Comparison of ENCODE assay signal across 24 mouse cellular contexts in the genomic region with DNA sequence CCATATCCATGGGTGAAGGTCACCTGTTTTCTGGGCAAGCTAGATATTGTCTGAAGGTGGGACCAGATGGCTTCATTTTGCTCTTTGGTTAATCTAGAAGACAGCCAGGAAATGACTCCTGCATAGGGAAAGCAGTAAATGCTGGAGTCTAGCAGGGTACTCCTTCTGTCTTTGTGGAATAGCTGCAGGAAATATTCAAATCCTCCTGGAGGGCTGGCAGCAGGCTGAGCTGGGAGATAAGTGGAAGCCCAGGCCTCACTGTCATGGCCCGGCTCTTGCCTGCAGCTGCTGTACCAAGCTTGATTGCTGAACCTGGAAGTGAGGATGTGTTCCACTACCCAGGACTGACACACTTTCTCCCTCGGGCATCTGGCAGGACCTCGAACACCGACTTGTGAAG. TPM values are rescaled to one million over a fixed set of nuclear protein-coding genes. Genes with fewer than 3 reads are reported as not detected.
DNase-seq lines count a peak whose midpoint lies in the region; ATAC-seq lines count a peak whose summit lies in the region.
"Had no signal": no experiment of that assay in that cellular context is flagged by ENCODE, and none has a peak within 500 bp of the region (broad histone marks: within the 10 kb centered on the region; RNA-seq: fewer than 3 reads in every experiment).

No protein-coding gene starts in this region.

- no peak overlapping the region for H3K9ac ChIP-seq in heart, embryonic 12.5 days
- H3K9ac ChIP-seq: embryonic facial prominence, embryonic 13.5 days; embryonic facial prominence, embryonic 15.5 days; forebrain, embryonic 12.5 days had no signal

- H3K36me3 ChIP-seq in heart, embryonic 12.5 days = no peaks in the 10 kb centered on the region
- H3K36me3 ChIP-seq: embryonic facial prominence, embryonic 13.5 days; embryonic facial prominence, embryonic 15.5 days; forebrain, embryonic 10.5 days; forebrain, embryonic 12.5 days; G1E had no signal

- no peak overlapping the region for H3K4me2 ChIP-seq in heart, embryonic 12.5 days
- H3K4me2 ChIP-seq: embryonic facial prominence, embryonic 13.5 days; embryonic facial prominence, embryonic 15.5 days; forebrain, embryonic 12.5 days had no signal

- H3K9me3 ChIP-seq in heart, embryonic 12.5 days (replicated peaks) = no peaks in the 10 kb centered on the region
- H3K9me3 ChIP-seq: embryonic facial prominence, embryonic 13.5 days; embryonic facial prominence, embryonic 15.5 days; forebrain, embryonic 10.5 days; forebrain, embryonic 12.5 days had no signal

- no peak for DNase-seq in cerebellum, adult 11-12 months
- DNase-seq in cerebellum, postnatal 14 days = peak; percentile 49 to 54
- DNase-seq in cerebellum, adult 18-20 months = no peak
- peak; percentile 66 for DNase-seq in heart, adult 11 months
- DNase-seq in brain, adult 2 months (ENCODE audit: low read depth, low spot score) = peak; percentile 19
- DNase-seq: adrenal gland, adult 8-10 months; adrenal gland, postnatal 14 days; adrenal gland, postnatal 36 days; B cell, adult 2 months; embryo, embryonic 11 days had no signal

- peak; percentile 47; the same call in 1 of the 2 replicates for ATAC-seq in cerebellum, adult (ENCODE audit: insufficient number of reproducible peaks, low FRiP score, low TSS enrichment)
- ATAC-seq in heart, embryonic 12.5 days (ENCODE audit: insufficient number of reproducible peaks, low FRiP score) = no peak
- ATAC-seq: activated CD4-positive, CD25-positive, alpha-beta regulatory T cell, adult 4 months; CD4-positive, CD25-positive, alpha-beta regulatory T cell, adult 4 months; forebrain, embryonic 14.5 days; forebrain, embryonic 16.5 days; Patski had no signal

- H3K27ac ChIP-seq in heart, embryonic 12.5 days (ENCODE audit: poor library complexity, severe bottlenecking) = no peak overlapping the region
- H3K27ac ChIP-seq: embryonic facial prominence, embryonic 13.5 days; embryonic facial prominence, embryonic 15.5 days; forebrain, embryonic 10.5 days; forebrain, embryonic 12.5 days had no signal

- no peaks in the 10 kb centered on the region for H3K4me1 ChIP-seq in heart, embryonic 12.5 days (replicated peaks)
- H3K4me1 ChIP-seq: embryonic facial prominence, embryonic 13.5 days; embryonic facial prominence, embryonic 15.5 days; forebrain, embryonic 12.5 days had no signal

- H3K27me3 ChIP-seq in heart, embryonic 12.5 days (replicated peaks) = no peaks in the 10 kb centered on the region
- H3K27me3 ChIP-seq: CH12.LX; embryonic facial prominence, embryonic 13.5 days; embryonic facial prominence, embryonic 15.5 days; forebrain, embryonic 12.5 days had no signal

- H3K4me3 ChIP-seq in heart, embryonic 12.5 days = no peak overlapping the region
- H3K4me3 ChIP-seq: embryonic facial prominence, embryonic 13.5 days; embryonic facial prominence, embryonic 15.5 days; erythroblast, embryonic 14.5 days; forebrain, embryonic 10.5 days; forebrain, embryonic 12.5 days had no signal

- 61% methylated on average over 4 of the region's 4 CpGs for WGBS in heart, embryonic 12.5 days

RNA-seq across cellular contexts. Expression of a gene that starts 11.4 kb away (rescaled TPM):
- polyA plus RNA-seq in heart, embryonic 12.5 days (2016; fragmentation: Nextera tagmentation; extraction: Ambion mirVana) = 16.1 and 16.4 TPM in 2 replicates

Comparison
In these comparisons a context has a peak if more than half of its experiments do, and no peak if none do; other contexts are left out.
1. DNase-seq: peak in cerebellum, postnatal 14 days (2 of 2), heart, adult 11 months (single experiment) and brain, adult 2 months (single experiment); none in cerebellum, adult 11-12 months (single experiment) and cerebellum, adult 18-20 months (0 of 2).